Mouse (Mus musculus) leukemia stem cell, adult 10-12 weeks (primary cell): ENCODE measurements around the gene Olfr93. TPM values are rescaled to one million over a fixed set of nuclear protein-coding genes. Genes with fewer than 3 reads are reported as not detected.

Experiments
- polyA plus RNA-seq: library from polyadenylated mRNA; stranded (reverse); fragments of >175 nt; gene quantifications from 2 replicates; pipeline ENCODE4 v1.2.3, GENCODE M21; 2012; ENCODE audit warnings: low replicate concordance

Gene Olfr93
- not detected in 2 replicates for polyA plus RNA-seq

GRCm38 (mm10) chr17:37161394-37161793, at the start of gene Olfr93:
Gene Olfr93 (minus strand): TSS chr17:37161494.

DNA sequence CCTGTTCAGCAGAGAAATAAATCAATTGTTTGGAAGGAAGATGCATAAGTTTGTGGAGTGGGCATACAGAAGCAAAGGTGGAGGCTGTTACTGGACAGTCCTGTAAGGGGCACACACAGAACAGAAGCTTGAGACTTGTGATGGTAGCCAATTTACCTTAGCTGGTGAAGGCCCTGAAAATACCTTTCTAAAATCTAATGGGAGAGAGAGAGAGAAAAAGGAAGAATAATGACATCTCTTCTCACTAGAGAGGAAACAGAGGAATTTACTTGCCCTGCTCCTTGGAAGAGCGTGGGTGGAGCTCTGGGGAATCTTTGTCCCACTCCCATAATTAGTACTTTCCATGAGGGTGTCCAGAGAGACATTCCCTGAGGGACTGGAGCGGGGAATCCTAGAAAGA, 39.6 kb upstream of the Olfr93 start, which contains the start of gene Olfr94:
Gene Olfr94 (minus strand): TSS at position 101 of the 400 bp plus-strand sequence.

GRCm38 (mm10) chr17:37193656-37194055, 32.4 kb upstream of the Olfr93 start, which contains the start of gene Ubd:
Gene Ubd (plus strand): TSS chr17:37193892.

GRCm38 (mm10) chr17:37119988-37120387, 41.3 kb downstream of the Olfr93 start, which contains the start of gene Olfr92:
Gene Olfr92 (minus strand): TSS chr17:37120088.

GRCm38 (mm10) chr17:37098178-37098577, 63.1 kb downstream of the Olfr93 start, which contains the start of gene Olfr91:
Gene Olfr91 (minus strand): TSS chr17:37098278.

Other genes with a start within 250 kb of the Olfr93 start
- 0.11 TPM in 1 of 2 replicates, not detected in the other for gene Rnf39, start 218.6 kb downstream of the Olfr93 start, polyA plus RNA-seq
- 87.0 and 326 TPM in 2 replicates for gene Ppp1r11, start 209.8 kb downstream of the Olfr93 start, polyA plus RNA-seq
- gene Znrd1, start 202.9 kb downstream of the Olfr93 start, polyA plus RNA-seq, result 1.0 and 4.8 TPM in 2 replicates
- gene Znrd1as, start 202.9 kb downstream of the Olfr93 start, polyA plus RNA-seq, result 0.19 TPM in 1 of 2 replicates, not detected in the other
- gene 2410137M14Rik, start 180.3 kb downstream of the Olfr93 start, polyA plus RNA-seq, result not detected in 2 replicates
- gene H2-M5, start 172.0 kb downstream of the Olfr93 start, polyA plus RNA-seq, result 0.07 TPM in 1 of 2 replicates, not detected in the other
- 0.12 and 0.82 TPM in 2 replicates for gene Zfp57, start 160.3 kb downstream of the Olfr93 start, polyA plus RNA-seq
- not detected in 2 replicates for gene Mog, start 138.1 kb downstream of the Olfr93 start, polyA plus RNA-seq
- 15.3 and 37.9 TPM in 2 replicates for gene Gabbr1, start 115.5 kb downstream of the Olfr93 start, polyA plus RNA-seq
- gene Olfr90, start 73.0 kb downstream of the Olfr93 start, polyA plus RNA-seq, result not detected in 2 replicates
- not detected in 2 replicates for gene Olfr91, start 63.2 kb downstream of the Olfr93 start, polyA plus RNA-seq
- gene Olfr92, start 41.4 kb downstream of the Olfr93 start, polyA plus RNA-seq, result not detected in 2 replicates
- not detected in 2 replicates for gene Ubd, start 32.4 kb upstream of the Olfr93 start, polyA plus RNA-seq
- not detected in 2 replicates for gene Olfr94, start 39.5 kb upstream of the Olfr93 start, polyA plus RNA-seq
- not detected in 2 replicates for gene Olfr95, start 51.6 kb upstream of the Olfr93 start, polyA plus RNA-seq
- not detected in 2 replicates for gene Olfr96, start 58.7 kb upstream of the Olfr93 start, polyA plus RNA-seq
- gene Olfr97, start 75.8 kb upstream of the Olfr93 start, polyA plus RNA-seq, result not detected in 2 replicates
- gene Olfr98, start 102.3 kb upstream of the Olfr93 start, polyA plus RNA-seq, result not detected in 2 replicates
- gene H2-M3, start 108.7 kb upstream of the Olfr93 start, polyA plus RNA-seq, result 0.33 and 1.7 TPM in 2 replicates
- not detected in 2 replicates for gene Olfr99, start 122.0 kb upstream of the Olfr93 start, polyA plus RNA-seq
- not detected in 2 replicates for gene Olfr101, start 142.8 kb upstream of the Olfr93 start, polyA plus RNA-seq
- not detected in 2 replicates for gene Olfr102, start 155.6 kb upstream of the Olfr93 start, polyA plus RNA-seq
- not detected in 2 replicates for gene Olfr103, start 178.2 kb upstream of the Olfr93 start, polyA plus RNA-seq
- gene Olfr104-ps, start 198.1 kb upstream of the Olfr93 start, polyA plus RNA-seq, result not detected in 2 replicates
- gene Olfr105-ps, start 217.5 kb upstream of the Olfr93 start, polyA plus RNA-seq, result not detected in 2 replicates
- gene Olfr106-ps, start 228.9 kb upstream of the Olfr93 start, polyA plus RNA-seq, result not detected in 2 replicates
- gene Olfr107, start 237.7 kb upstream of the Olfr93 start, polyA plus RNA-seq, result not detected in 2 replicates